Mouse (Mus musculus): Measurements from ENCODE around the gene Gadd45a. TPM values are rescaled to one million over a fixed set of nuclear protein-coding genes. Genes with fewer than 3 reads are reported as not detected.
A peak's percentile ranks its signal among the peaks of the same experiment; 100 is the strongest.
"Not testable (repeated sequence)": the region's sequence is repeated elsewhere in the genome, so short reads cannot be mapped to it uniquely, and the experiment has no call there.

Gadd45a gene
- total RNA-seq, 2 experiments from 2014 or later, result 11.5 to 12.7 TPM

DNA sequence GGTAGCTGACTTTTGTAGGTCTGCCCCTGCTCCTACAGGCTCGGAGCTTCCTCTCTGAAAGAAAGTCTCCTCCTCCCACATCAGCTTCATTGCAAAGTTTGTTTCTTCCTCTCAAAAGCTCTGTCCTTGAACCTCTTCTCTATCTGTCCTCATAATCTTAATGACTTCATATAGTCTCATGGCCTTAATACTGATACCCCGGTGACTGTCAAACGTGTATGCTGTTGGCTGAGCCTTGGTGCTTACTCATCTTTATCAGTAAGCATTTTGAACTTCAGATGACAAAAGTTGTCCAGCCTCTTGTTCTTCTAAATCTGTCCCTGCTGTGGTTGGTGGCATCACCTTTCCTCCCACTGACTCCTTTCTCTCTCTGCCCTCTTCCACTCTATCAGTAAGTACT lies 8.2 kb upstream of the Gadd45a start:
- no peak for TF ChIP-seq CTCF (IDR thresholded peaks at IDR 0.05)
- Histone ChIP-seq H3K27ac (no peak overlapping the region), H3K4me3 (no peak overlapping the region)
- intact Hi-C loops (cut with DNase I), result no loop called here
- DNase-seq (ENCODE audit: extremely low spot score in 1 of 2, low spot score in 2 of 2), result no peak

DNA sequence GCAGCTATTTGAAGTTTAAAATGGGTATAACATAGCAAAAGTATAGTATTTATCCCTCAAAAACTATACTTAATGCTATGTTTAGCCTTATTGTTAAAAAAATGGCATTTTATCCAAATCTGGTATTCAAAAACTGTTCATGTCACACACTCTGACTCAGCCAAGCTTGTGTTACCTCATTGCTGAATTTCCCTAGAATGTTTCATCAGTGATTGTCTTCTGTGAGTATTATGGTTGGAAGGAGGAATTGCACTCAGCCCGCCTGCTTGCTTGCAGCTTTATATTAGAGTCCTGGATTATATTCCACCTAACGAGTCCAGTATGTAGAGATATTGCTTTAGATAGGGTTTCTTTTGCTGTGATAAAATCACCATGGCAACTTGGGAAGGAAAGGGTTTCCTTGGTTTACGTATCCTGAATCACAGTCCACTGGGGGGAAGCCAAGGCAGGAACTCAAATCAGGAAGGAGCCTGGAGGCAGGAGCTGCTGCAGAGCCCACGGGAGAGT lies 3.7 kb upstream of the Gadd45a start:
- intact Hi-C loops (cut with DNase I), result no loop called here
- no peak overlapping the region for H3K4me3 ChIP-seq
- no peak for DNase-seq (ENCODE audit: extremely low spot score in 1 of 2, low spot score in 2 of 2)
- H3K27ac ChIP-seq, result no peak overlapping the region
- no peak for TF ChIP-seq CTCF (IDR thresholded peaks at IDR 0.05)

DNA sequence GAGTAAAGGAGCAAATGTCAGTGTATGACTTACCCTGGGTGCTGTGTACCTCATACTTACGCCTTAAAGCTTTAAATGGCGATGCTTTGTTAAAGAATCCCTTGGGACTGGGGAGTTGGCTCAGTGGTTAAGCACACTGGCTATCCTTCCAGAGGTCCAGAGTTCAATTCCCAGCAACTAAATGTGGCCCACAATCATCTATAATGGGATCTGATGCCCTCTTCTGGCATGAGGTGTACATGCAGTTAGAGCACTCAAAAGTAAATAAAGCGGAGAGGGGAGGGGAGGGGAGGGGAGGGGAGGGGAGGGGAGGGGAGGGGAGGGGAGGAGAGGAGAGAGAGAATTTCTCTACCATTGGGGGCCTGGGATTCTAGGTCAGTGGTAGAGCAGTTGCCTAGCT lies 1.7 kb upstream of the Gadd45a start:
- DNase-seq (ENCODE audit: extremely low spot score in 1 of 2, low spot score in 2 of 2), result no peak
- Histone ChIP-seq H3K4me3 (no peak overlapping the region), H3K27ac (no peak overlapping the region)
- intact Hi-C loops (cut with DNase I), result loop anchor here (5.0 kb wide), 6 partner anchors 63 to 228 kb away; partner anchors contain the start of gene Gng12
- no peak for TF ChIP-seq CTCF (IDR thresholded peaks at IDR 0.05)

DNA sequence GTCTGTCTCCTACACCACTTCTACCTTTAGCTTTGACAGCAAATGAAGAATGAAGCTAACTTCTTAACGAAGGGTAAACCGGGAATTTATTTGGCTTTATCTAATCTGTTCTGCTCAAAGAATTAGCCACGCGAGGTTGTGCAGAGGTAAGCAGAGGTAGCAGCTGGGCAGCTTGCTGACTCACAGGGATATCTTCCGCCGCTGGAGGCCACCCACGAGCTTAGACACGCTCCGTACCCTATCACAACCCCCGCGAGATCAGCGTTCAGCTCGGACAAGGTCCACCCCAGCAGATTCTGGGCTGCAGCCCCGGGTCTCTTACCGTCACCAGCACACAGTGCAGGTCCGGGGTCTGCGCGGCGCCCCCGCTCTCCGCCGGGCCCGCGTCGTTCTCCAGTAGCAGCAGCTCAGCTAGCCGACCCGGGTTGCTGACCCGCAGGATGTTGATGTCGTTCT lies 873 bp downstream of the Gadd45a start:
- DNase-seq (ENCODE audit: extremely low spot score in 1 of 2, low spot score in 2 of 2), result peak; percentile 64 to 74
- Histone ChIP-seq H3K4me3 (peak overlapping the region; percentile 74), H3K27ac (peak overlapping the region; percentile 89)
- intact Hi-C loops (cut with DNase I), result loop anchor here (2.0 to 5.0 kb wide), 7 partner anchors 66 to 231 kb away; partner anchors contain the start of gene Gng12
- peak; percentile 64 for TF ChIP-seq CTCF (IDR thresholded peaks at IDR 0.05)

DNA sequence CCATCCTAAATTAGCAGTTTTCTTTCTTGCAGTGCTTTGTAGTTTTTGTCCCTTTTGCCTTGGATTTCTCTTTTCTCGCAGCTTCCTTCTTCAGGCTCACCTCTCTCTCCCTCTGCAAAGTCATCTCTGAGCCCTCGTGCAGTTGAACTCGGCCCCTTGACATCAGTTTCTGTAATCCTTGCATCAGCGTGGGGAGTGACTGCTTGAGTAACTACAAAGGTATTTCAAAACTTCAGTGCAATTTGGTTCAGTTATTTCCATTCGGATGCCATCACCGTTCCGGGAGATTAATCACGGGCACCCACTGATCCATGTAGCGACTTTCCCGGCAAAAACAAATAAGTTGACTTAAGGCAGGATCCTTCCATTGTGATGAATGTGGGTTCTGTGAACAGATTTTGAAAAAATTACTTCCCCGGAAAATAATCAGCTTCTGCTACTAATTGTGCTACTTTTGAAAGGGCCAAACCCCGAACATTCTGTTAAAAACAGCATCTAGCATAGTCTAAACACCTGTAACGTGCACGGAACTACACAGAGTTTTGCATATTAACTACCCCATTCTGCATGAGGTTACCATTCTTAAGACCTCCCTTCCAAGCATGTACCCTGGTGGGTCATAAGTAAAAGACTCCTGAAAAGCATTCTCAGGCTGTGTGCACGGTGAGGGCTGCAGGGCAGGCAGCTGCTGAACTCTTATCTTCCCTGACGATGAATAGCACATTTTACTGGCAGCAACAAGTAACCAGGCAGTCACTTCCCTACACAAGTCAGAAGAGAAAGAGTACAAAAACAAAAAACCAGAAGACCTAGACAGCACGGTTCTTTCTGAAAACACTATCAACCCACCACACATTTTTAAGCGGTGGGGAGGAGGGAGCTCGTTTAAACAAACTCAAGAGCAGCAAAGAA lies 1.6 kb downstream of the Gadd45a start:
- Histone ChIP-seq H3K27ac (peak overlapping the region; percentile 89; the same call in 1 of the 2 replicates), H3K4me3 (peak overlapping the region; percentile 74)
- DNase-seq (ENCODE audit: extremely low spot score in 1 of 2, low spot score in 2 of 2), result no peak
- TF ChIP-seq CTCF (IDR thresholded peaks at IDR 0.05), result no peak
- intact Hi-C loops (cut with DNase I), result loop anchor here (2.0 to 5.0 kb wide), 7 partner anchors 67 to 232 kb away; partner anchors contain the start of gene Gng12

DNA sequence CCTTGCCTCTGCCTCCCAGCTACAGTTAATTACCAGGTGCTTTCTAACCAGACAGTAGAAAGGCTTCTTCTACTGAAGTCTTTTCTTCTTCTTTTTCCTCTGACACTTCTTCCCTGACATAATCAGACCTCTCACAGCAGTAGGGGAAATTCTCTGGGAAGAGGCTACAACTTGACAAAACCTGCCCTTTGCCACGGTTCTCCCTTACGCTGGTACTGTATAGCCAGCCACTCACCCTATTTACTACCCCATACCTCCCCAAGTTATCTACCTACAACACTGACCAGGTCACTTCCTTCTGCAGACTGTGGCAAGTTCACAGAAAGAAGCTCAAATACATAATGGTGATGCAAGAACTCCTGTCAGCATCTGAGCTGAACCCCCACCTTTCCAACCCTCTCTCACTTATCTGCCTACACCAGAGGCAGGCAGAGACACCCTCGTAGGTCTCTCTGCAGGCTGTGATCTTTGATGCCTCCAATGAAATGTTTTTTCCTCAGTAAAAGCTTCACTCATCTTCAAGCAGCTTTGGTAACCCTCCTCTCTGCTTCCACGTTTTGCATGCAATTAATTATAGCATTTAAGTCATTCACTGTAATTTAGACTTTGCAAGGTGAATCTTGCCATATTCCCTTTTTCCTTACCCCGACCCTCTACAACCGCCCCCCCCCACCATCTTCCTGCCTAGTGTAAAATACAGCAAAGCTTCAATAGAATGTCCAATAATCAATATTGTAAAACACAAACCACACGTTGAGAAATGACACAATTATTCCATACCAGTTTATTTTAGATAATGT lies 2.7 kb downstream of the Gadd45a start:
- TF ChIP-seq CTCF (IDR thresholded peaks at IDR 0.05), result no peak
- no peak for DNase-seq (ENCODE audit: extremely low spot score in 1 of 2, low spot score in 2 of 2)
- intact Hi-C loops (cut with DNase I), result loop anchor here (5.0 kb wide), 6 partner anchors 68 to 233 kb away; partner anchors contain the start of gene Gng12
- Histone ChIP-seq H3K4me3 (no peak overlapping the region), H3K27ac (no peak overlapping the region)

DNA sequence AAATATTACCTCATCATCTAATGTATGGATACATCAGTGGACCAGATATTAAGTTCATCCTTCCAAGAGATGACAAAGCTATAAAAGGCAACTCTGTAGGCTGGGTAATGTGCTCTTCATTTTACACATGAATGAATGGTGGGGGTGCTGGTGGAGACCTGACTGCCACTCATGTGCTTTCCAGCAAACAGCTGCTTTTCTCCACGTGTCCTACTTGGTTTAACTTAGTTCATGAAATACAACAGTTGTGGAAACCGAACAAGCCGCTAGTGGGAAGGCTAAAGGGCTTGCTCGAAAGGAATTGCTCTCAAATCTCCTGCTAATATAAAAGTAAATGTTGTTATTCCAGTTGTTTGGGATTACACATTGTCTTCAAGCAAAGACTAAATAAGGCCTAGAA lies 3.7 kb downstream of the Gadd45a start:
- no peak for DNase-seq (ENCODE audit: extremely low spot score in 1 of 2, low spot score in 2 of 2)
- no peak overlapping the region for H3K27ac ChIP-seq
- H3K4me3 ChIP-seq, result no peak overlapping the region
- intact Hi-C loops (cut with DNase I), result no loop called here
- no peak for TF ChIP-seq CTCF (IDR thresholded peaks at IDR 0.05)

DNA sequence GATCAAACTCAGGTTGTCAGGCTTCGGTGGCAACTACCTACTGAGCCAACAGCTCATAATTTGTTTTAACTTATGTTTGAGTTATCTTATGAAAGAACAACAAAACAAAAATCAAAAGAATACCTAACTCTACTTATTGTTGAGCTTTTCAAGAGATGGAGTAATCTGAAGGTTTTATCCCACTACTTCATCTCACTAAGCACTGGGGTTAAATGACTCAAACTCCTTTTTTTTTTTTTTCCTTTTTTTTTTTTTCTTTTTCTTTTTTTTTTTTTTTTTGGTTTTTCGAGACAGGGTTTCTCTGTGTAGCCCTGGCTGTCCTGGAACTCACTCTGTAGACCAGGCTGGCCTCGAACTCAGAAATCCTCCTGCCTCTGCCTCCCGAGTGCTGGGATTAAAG lies 4.3 kb downstream of the Gadd45a start:
- DNase-seq (ENCODE audit: extremely low spot score in 1 of 2, low spot score in 2 of 2); H3K4me3 ChIP-seq; intact Hi-C loops (cut with DNase I); H3K27ac ChIP-seq: not testable (repeated sequence)

DNA sequence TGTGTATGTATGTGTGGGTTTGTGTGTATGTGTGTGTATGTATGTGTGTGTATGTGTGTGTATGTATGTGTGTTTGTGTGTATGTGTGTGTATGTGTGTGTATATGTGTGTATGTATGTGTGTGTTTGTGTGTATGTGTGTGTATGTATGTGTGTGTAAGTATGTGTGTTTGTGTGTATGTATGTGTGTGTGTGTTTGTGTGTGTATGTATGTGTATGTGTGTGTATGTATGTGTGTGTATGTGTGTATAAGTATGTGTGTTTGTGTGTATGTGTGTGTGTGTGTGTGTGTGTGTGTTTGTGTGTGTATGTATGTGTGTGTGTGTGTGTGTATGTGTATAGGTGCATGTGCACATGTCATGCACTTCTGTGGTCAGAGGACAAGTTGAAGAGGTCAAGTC lies 4.7 kb downstream of the Gadd45a start:
- intact Hi-C loops (cut with DNase I); H3K27ac ChIP-seq; H3K4me3 ChIP-seq; DNase-seq (ENCODE audit: extremely low spot score in 1 of 2, low spot score in 2 of 2): not testable (repeated sequence)

DNA sequence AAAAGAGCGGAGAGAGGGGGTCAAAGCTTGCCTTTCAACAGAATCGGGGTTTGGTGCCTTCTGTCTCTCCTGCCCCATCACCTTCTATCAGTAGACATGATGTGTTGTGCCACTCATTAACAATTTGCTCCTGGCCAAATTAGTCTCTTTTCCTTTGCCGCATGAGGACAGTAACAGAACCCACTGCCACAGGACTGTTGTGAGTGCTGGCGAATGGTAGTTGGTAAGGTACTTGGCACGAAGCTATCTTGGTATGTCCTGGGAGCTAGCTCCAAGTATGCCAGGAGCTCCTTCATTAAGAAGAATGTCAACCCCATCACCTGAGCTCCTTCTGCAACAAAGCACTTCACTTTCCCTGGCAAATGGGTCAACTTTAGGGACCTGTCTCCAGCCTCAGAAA lies 6.4 kb downstream of the Gadd45a start:
- TF ChIP-seq CTCF (IDR thresholded peaks at IDR 0.05), result no peak
- H3K27ac ChIP-seq, result no peak overlapping the region
- no peak for DNase-seq (ENCODE audit: extremely low spot score in 1 of 2, low spot score in 2 of 2)
- H3K4me3 ChIP-seq, result no peak overlapping the region
- intact Hi-C loops (cut with DNase I), result no loop called here

DNA sequence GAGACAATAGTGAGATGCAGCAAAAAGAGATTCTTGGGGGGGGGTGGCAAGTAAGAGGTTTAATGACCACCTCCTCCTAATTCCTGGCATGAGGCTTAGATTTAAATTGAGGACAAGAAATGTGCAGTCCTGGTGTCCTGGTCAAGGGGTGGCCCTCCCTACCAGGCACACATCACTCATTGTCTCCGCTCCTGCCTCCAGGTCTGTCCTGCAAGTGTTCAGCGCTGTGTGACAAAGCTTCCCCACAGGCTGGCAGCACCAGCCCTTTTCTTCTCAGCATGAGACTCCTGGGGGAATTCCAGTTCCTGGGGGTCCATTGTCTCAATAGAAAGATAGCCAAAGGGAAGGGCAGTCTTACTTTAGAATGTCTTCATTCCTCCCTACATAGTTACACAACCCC lies 6.8 kb downstream of the Gadd45a start:
- TF ChIP-seq CTCF (IDR thresholded peaks at IDR 0.05), result no peak
- intact Hi-C loops (cut with DNase I), result no loop called here
- no peak overlapping the region for H3K27ac ChIP-seq
- no peak overlapping the region for H3K4me3 ChIP-seq
- DNase-seq (ENCODE audit: extremely low spot score in 1 of 2, low spot score in 2 of 2), result no peak

DNA sequence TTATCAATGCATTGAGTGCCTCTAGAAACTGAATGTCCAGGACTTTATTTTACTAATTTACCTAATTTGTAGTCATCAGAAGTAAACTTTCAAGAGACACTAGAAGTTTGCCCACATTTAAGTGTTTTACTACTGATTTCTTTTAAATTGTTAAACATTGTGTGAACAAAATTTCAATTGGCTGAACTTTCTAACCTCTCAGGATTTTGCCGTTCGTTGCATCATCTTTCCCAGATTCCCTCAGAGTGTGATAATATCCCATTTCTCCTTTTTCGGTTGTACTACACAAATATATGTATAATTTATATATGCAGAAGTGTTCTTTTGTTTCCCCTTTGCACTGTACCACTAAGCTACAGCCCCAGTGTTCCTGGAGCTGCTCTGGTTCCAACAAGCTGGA lies 7.3 kb downstream of the Gadd45a start:
- Histone ChIP-seq H3K4me3 (no peak overlapping the region), H3K27ac (no peak overlapping the region)
- TF ChIP-seq CTCF (IDR thresholded peaks at IDR 0.05), result no peak
- no peak for DNase-seq (ENCODE audit: extremely low spot score in 1 of 2, low spot score in 2 of 2)
- intact Hi-C loops (cut with DNase I), result no loop called here
